Mouse (Mus musculus): ENCODE measurements around the gene Mum1. TPM values are rescaled to one million over a fixed set of nuclear protein-coding genes. Genes with fewer than 3 reads are reported as not detected.
A peak's percentile ranks its signal among the peaks of the same experiment; 100 is the strongest.

Mum1 gene
- total RNA-seq, 2 experiments from 2014 or later: 39.5 to 48.9 TPM

- peak; percentile 95 to 96 for DNase-seq (ENCODE audit: extremely low spot score in 1 of 2, low spot score in 1 of 2)
These were observed 38.3 kb downstream of the Mum1 start for GRCm38 (mm10) chr10:80264341-80265148.

GRCm38 (mm10) chr10:80265149-80265486, 38.9 kb downstream of the Mum1 start:
- no peak for DNase-seq (ENCODE audit: extremely low spot score in 1 of 2, low spot score in 1 of 2)

- DNase-seq (ENCODE audit: extremely low spot score in 1 of 2, low spot score in 1 of 2): no peak
These were observed 43.9 kb downstream of the Mum1 start for GRCm38 (mm10) chr10:80270099-80270498.

- no peak for DNase-seq (ENCODE audit: extremely low spot score in 1 of 2, low spot score in 1 of 2)
These were observed 44.5 kb downstream of the Mum1 start for GRCm38 (mm10) chr10:80270734-80271181.

GRCm38 (mm10) chr10:80271186-80271843, 45.1 kb downstream of the Mum1 start:
- DNase-seq (ENCODE audit: extremely low spot score in 1 of 2, low spot score in 1 of 2): no peak

GRCm38 (mm10) chr10:80271870-80272585, 45.8 kb downstream of the Mum1 start:
- DNase-seq (ENCODE audit: extremely low spot score in 1 of 2, low spot score in 1 of 2): no peak

GRCm38 (mm10) chr10:80273847-80274246, 47.6 kb downstream of the Mum1 start:
- no peak for DNase-seq (ENCODE audit: extremely low spot score in 1 of 2, low spot score in 1 of 2)

GRCm38 (mm10) chr10:80276238-80276637, 50.0 kb downstream of the Mum1 start:
- DNase-seq (ENCODE audit: extremely low spot score in 1 of 2, low spot score in 1 of 2): no peak

GRCm38 (mm10) chr10:80278390-80278789, 52.2 kb downstream of the Mum1 start:
- no peak for DNase-seq (ENCODE audit: extremely low spot score in 1 of 2, low spot score in 1 of 2)

- no peak for DNase-seq (ENCODE audit: extremely low spot score in 1 of 2, low spot score in 1 of 2)
These were observed 53.0 kb downstream of the Mum1 start for GRCm38 (mm10) chr10:80279273-80279672.

GRCm38 (mm10) chr10:80281304-80281703, 55.1 kb downstream of the Mum1 start:
- DNase-seq (ENCODE audit: extremely low spot score in 1 of 2, low spot score in 1 of 2): no peak

GRCm38 (mm10) chr10:80281921-80282371, 55.7 kb downstream of the Mum1 start:
- DNase-seq (ENCODE audit: extremely low spot score in 1 of 2, low spot score in 1 of 2): no peak

- no peak for DNase-seq (ENCODE audit: extremely low spot score in 1 of 2, low spot score in 1 of 2)
These were observed 56.5 kb downstream of the Mum1 start for GRCm38 (mm10) chr10:80282481-80283441.

GRCm38 (mm10) chr10:80285222-80286070, 59.2 kb downstream of the Mum1 start:
- DNase-seq (ENCODE audit: extremely low spot score in 1 of 2, low spot score in 1 of 2): no peak

GRCm38 (mm10) chr10:80288097-80288496, 61.9 kb downstream of the Mum1 start:
- DNase-seq (ENCODE audit: extremely low spot score in 1 of 2, low spot score in 1 of 2): no peak

GRCm38 (mm10) chr10:80288657-80289056, 62.4 kb downstream of the Mum1 start:
- DNase-seq (ENCODE audit: extremely low spot score in 1 of 2, low spot score in 1 of 2): no peak

GRCm38 (mm10) chr10:80292251-80293146, 66.3 kb downstream of the Mum1 start, which contains the start of gene Rps15:
Rps15 (plus strand) TSS chr10:80292453.
- DNase-seq (ENCODE audit: extremely low spot score in 1 of 2, low spot score in 1 of 2): peak; percentile 89 to 90

GRCm38 (mm10) chr10:80293325-80293724, 67.1 kb downstream of the Mum1 start:
- DNase-seq (ENCODE audit: extremely low spot score in 1 of 2, low spot score in 1 of 2): no peak

Measured in layer of hippocampus, postnatal 25 days (tissue).